Mouse (Mus musculus): ENCODE data around the gene Josd2. TPM values are rescaled to one million over a fixed set of nuclear protein-coding genes. Genes with fewer than 3 reads are reported as not detected.

Gene Josd2
- polyA plus RNA-seq, 1 experiment from 2014 or later: 70.4 TPM

- DNase-seq (ENCODE audit: low read depth, low spot score) (no peak), ATAC-seq (no peak)
- no peak for TF ChIP-seq CTCF (IDR thresholded peaks at IDR 0.05)
- ChIA-PET POLR2A (no interaction called here), CTCF (no interaction called here)
- in situ Hi-C loops (cut with MboI; ENCODE audit: low pct_unique_long_range_greater_than_20kb): no loop called here
- no peaks in the 10 kb centered on the region for H3K27me3 ChIP-seq
Observed at GRCm38 (mm10) chr7:44491391-44491790, 23.6 kb downstream of the Josd2 start.

- H3K27me3 ChIP-seq: no peaks in the 10 kb centered on the region
- no peak for ATAC-seq
- CTCF ChIA-PET: interaction anchor here (1.4 to 4.0 kb wide), 2 partner anchors 7 to 9 kb away, joined by 5 to 15 read pairs; no protein-coding TSS in a partner anchor
- no peak for TF ChIP-seq CTCF (IDR thresholded peaks at IDR 0.05)
- POLR2A ChIA-PET: interaction anchor here (0.6 kb wide), 1 partner anchor 91 kb away, joined by 3 read pairs; no protein-coding TSS in a partner anchor
- no peak for DNase-seq (ENCODE audit: low read depth, low spot score)
- in situ Hi-C loops (cut with MboI; ENCODE audit: low pct_unique_long_range_greater_than_20kb): no loop called here
Observed at GRCm38 (mm10) chr7:44492166-44492826, 24.5 kb downstream of the Josd2 start.

GRCm38 (mm10) chr7:44494681-44495080, 26.9 kb downstream of the Josd2 start:
- ChIA-PET POLR2A (no interaction called here), CTCF (interaction anchor here (4.0 kb wide), 1 partner anchor 9 kb away, joined by 15 read pairs; no protein-coding TSS in a partner anchor)
- ATAC-seq (no peak), DNase-seq (ENCODE audit: low read depth, low spot score) (no peak)
- in situ Hi-C loops (cut with MboI; ENCODE audit: low pct_unique_long_range_greater_than_20kb): no loop called here
- H3K27me3 ChIP-seq: no peaks in the 10 kb centered on the region
- no peak for TF ChIP-seq CTCF (IDR thresholded peaks at IDR 0.05)

GRCm38 (mm10) chr7:44495086-44495485, 27.3 kb downstream of the Josd2 start:
- DNase-seq (ENCODE audit: low read depth, low spot score): no peak
- ATAC-seq: no peak
- no peak for TF ChIP-seq CTCF (IDR thresholded peaks at IDR 0.05)
- H3K27me3 ChIP-seq: no peaks in the 10 kb centered on the region
- ChIA-PET POLR2A (no interaction called here), CTCF (interaction anchor here (4.0 kb wide), 1 partner anchor 10 kb away, joined by 15 read pairs; no protein-coding TSS in a partner anchor)
- in situ Hi-C loops (cut with MboI; ENCODE audit: low pct_unique_long_range_greater_than_20kb): no loop called here

- CTCF ChIA-PET: interaction anchor here (1.0 to 4.0 kb wide), 3 partner anchors 11 to 52 kb away, joined by 3 to 15 read pairs (median 7); partner anchors contain the start of gene Pold1
- in situ Hi-C loops (cut with MboI; ENCODE audit: low pct_unique_long_range_greater_than_20kb): no loop called here
- no peaks in the 10 kb centered on the region for H3K27me3 ChIP-seq
- DNase-seq (ENCODE audit: low read depth, low spot score): peak; percentile 93
- ATAC-seq: peak; percentile 91
- no peak for TF ChIP-seq CTCF (IDR thresholded peaks at IDR 0.05)
- POLR2A ChIA-PET: interaction anchor here (0.6 kb wide), 1 partner anchor 1523 kb away, joined by 3 read pairs; no protein-coding TSS in a partner anchor
Observed at GRCm38 (mm10) chr7:44495992-44496770, 28.4 kb downstream of the Josd2 start, which contains the start of the genes Emc10 and Fam71e1. Gene Emc10 (minus strand): TSS chr7:44496529. Gene Fam71e1 (plus strand): TSS chr7:44496581.

- TF ChIP-seq CTCF (IDR thresholded peaks at IDR 0.05): no peak
- DNase-seq (ENCODE audit: low read depth, low spot score) (no peak), ATAC-seq (no peak)
- H3K27me3 ChIP-seq: no peaks in the 10 kb centered on the region
- ChIA-PET POLR2A (interaction anchor here (0.7 to 1.6 kb wide), 2 partner anchors 14 to 251 kb away, joined by 4 to 5 read pairs; no protein-coding TSS in a partner anchor), CTCF (interaction anchor here (1.0 to 1.5 kb wide), 2 partner anchors 25 to 52 kb away, joined by 3 to 7 read pairs; partner anchors contain the start of gene Pold1)
- in situ Hi-C loops (cut with MboI; ENCODE audit: low pct_unique_long_range_greater_than_20kb): no loop called here
Observed at GRCm38 (mm10) chr7:44496771-44497109, 29.0 kb downstream of the Josd2 start.

- in situ Hi-C loops (cut with MboI; ENCODE audit: low pct_unique_long_range_greater_than_20kb): no loop called here
- CTCF ChIA-PET: interaction anchor here (1.0 to 1.2 kb wide), 2 partner anchors 24 kb away, joined by 3 to 4 read pairs; no protein-coding TSS in a partner anchor
- ATAC-seq (no peak), DNase-seq (ENCODE audit: low read depth, low spot score) (no peak)
- no peaks in the 10 kb centered on the region for H3K27me3 ChIP-seq
- TF ChIP-seq CTCF (IDR thresholded peaks at IDR 0.05): no peak
- POLR2A ChIA-PET: interaction anchor here (0.7 to 1.6 kb wide), 3 partner anchors 13 to 252 kb away, joined by 4 to 5 read pairs (median 4); no protein-coding TSS in a partner anchor
Observed at GRCm38 (mm10) chr7:44497361-44498055, 29.7 kb downstream of the Josd2 start.

GRCm38 (mm10) chr7:44498922-44499321, 31.1 kb downstream of the Josd2 start:
- TF ChIP-seq CTCF (IDR thresholded peaks at IDR 0.05): no peak
- POLR2A ChIA-PET: interaction anchor here (1.0 kb wide), 1 partner anchor 51 kb away, joined by 3 read pairs; no protein-coding TSS in a partner anchor
- no peak for DNase-seq (ENCODE audit: low read depth, low spot score)

GRCm38 (mm10) chr7:44500046-44500445, 32.3 kb downstream of the Josd2 start:
- POLR2A ChIA-PET: interaction anchor here (1.0 kb wide), 1 partner anchor 50 kb away, joined by 3 read pairs; no protein-coding TSS in a partner anchor
- TF ChIP-seq CTCF (IDR thresholded peaks at IDR 0.05): no peak
- ATAC-seq (no peak), DNase-seq (ENCODE audit: low read depth, low spot score) (no peak)
- in situ Hi-C loops (cut with MboI; ENCODE audit: low pct_unique_long_range_greater_than_20kb): no loop called here
- peaks cover 3% of the 10 kb centered on the region for H3K27me3 ChIP-seq
- CTCF ChIA-PET: interaction anchor here (2.5 kb wide), 1 partner anchor 48 kb away, joined by 13 read pairs; the partner anchor contains the start of gene Pold1

More at GRCm38 (mm10) chr7:44498922-44499321, 31.1 kb downstream of the Josd2 start:
- CTCF ChIA-PET: interaction anchor here (1.2 to 1.6 kb wide), 2 partner anchors 23 to 50 kb away, joined by 4 to 5 read pairs; partner anchors contain the start of gene Pold1
- in situ Hi-C loops (cut with MboI; ENCODE audit: low pct_unique_long_range_greater_than_20kb): no loop called here
- no peaks in the 10 kb centered on the region for H3K27me3 ChIP-seq
- no peak for ATAC-seq
